Mouse (Mus musculus): ENCODE data around the gene Snta1.

Gene Snta1

DNA sequence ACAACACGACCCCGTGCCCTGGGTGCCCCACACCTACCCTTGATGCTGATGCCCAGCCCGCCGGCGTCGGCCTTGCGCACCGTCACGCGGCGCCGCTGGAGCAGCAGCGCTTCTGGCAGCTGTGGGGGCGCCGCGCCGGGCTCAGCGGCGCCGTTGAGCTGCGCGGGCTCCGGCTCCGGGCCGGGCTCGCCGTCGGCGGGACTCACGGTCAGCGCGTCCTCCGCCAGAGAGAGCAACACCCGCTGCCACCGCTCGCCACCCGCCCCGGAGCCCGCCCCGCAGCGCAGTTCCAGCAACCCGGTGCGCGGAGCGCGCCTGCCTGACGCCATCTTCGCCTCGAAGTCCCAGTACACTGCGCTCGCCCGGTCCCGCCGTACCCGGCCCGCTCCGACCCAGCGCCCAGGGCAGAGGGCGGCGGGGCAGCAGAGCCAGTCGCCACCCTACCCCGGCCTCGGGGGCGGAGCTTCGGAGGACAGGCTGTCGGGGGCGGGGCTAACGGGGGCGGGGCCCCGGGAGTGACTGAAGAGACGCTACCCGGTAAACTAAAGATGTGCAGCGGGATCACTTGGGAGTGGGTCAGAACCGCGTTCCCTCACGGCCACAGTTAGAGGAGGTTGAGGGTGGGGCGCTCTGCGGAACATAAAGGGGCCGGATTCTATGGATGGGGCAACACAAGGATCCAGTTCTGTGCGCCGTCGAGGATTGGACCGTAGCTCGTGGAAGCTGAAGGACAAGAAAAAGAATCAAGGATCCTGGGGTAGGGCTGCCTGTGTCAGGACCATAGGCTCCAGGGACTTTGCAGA lies at the start of gene Snta1:
Gene Snta1, minus strand, starts transcription at position 457 of the 803 bp plus-strand sequence.
- peak; percentile 86 for DNase-seq (ENCODE audit: extremely low spot score)

DNA sequence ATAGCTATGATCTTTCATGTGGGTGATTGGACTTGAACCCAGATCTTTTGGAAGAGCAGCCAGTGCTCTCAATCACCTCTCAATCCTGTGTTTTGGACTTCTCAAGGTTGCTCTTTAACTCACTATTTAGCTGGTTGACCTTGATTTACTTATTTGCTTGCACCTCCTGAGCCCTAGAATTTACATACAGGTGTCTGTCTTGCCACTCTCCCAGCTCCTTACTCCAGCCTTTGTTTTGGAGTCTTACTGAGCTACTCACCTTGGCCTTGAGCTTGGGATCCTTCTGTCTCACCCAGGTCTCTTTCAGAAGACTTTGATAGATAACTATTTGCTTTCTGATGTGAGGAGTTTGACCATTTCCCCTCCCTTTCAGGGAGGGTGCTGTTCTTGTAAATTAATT lies 48.7 kb upstream of the Snta1 start:
- no peak for DNase-seq (ENCODE audit: extremely low spot score)

DNA sequence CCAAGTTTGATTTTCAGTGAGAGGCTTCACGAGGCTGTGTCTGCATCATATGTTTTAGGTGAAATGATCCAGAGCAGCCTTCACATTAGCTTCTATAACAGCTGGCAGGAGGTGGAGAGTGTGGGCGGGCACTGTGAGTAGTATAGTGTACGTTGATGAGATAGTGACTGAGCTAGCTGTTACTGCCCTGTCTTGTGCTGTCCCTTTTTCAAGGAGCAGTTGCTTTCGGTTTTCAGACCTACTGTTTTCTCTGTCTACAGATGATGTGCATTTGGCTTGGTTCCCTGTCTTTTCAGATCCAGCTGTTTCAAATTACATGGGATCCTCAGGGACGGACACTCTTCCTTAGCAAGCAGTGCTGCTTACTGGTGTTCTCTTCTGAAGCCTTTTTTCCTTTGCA lies 47.9 kb upstream of the Snta1 start:
- no peak for DNase-seq (ENCODE audit: extremely low spot score)

- peak; percentile 40 for DNase-seq (ENCODE audit: extremely low spot score)
Measured at GRCm38 (mm10) chr2:154454605-154455004, 46.7 kb upstream of the Snta1 start.

DNA sequence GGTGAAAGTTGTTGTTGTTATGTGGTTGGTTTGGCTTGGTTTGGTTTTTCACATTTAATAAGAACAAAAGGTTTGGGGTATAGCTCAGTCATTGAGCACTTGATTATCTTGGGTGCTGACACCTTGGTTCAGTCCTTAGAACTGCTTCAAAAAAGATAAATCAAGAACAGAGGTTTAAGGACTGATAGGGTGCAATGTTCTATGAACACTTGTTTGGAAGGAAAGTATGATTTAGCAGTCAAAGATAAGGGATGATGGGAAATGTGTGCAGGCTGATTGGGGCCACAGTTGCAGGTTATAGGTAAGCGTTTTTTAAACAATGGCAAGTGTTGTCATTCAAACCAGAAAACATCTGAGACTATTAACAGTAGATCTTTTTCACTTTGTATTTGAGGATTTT lies 46.2 kb upstream of the Snta1 start:
- no peak for DNase-seq (ENCODE audit: extremely low spot score)

- DNase-seq (ENCODE audit: extremely low spot score): no peak
Measured at GRCm38 (mm10) chr2:154452951-154453350, 45.1 kb upstream of the Snta1 start.

DNA sequence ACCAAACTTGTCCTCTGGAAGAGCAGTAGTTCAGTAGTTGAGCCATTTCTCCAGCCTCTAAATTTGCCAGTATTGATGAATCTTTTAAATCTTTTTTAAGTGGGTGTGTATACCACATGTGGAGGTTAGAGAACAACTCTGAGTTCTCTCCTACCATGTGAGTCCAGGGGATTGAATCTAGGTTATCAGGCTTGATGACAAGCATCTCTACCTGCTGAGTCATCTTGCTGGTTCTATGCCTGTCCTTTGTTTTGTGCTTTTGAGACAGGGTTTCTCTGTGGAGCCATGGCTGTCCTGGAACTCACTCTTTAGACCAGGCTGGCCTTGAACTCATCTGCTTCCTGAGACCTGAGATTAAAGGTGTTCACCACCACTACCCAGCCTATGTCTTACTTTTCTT lies 40.7 kb upstream of the Snta1 start:
- no peak for DNase-seq (ENCODE audit: extremely low spot score)

- DNase-seq (ENCODE audit: extremely low spot score): no peak
Measured at GRCm38 (mm10) chr2:154447821-154448220, 39.9 kb upstream of the Snta1 start.

DNA sequence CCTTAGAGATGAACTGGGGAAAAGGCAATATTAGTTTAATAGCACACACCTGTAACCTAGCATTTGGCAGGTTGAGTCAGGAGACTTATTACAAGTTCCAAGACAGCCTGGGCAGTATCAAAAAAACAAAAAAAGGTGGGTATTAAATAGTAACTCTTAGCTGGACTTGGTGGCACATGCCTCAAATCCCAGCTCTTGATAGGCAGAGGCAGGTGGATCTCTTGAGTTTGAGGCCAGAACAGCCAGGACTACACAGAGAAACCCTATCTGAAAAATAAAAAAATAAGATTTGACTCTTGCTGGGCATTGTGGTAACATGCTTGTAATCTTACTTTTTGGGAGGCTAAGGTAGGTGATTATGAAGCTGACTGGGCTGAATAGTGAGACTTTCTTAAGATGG lies 32.6 kb upstream of the Snta1 start:
- no peak for DNase-seq (ENCODE audit: extremely low spot score)

- DNase-seq (ENCODE audit: extremely low spot score): no peak
Measured at GRCm38 (mm10) chr2:154437191-154437527, 29.3 kb upstream of the Snta1 start.

DNA sequence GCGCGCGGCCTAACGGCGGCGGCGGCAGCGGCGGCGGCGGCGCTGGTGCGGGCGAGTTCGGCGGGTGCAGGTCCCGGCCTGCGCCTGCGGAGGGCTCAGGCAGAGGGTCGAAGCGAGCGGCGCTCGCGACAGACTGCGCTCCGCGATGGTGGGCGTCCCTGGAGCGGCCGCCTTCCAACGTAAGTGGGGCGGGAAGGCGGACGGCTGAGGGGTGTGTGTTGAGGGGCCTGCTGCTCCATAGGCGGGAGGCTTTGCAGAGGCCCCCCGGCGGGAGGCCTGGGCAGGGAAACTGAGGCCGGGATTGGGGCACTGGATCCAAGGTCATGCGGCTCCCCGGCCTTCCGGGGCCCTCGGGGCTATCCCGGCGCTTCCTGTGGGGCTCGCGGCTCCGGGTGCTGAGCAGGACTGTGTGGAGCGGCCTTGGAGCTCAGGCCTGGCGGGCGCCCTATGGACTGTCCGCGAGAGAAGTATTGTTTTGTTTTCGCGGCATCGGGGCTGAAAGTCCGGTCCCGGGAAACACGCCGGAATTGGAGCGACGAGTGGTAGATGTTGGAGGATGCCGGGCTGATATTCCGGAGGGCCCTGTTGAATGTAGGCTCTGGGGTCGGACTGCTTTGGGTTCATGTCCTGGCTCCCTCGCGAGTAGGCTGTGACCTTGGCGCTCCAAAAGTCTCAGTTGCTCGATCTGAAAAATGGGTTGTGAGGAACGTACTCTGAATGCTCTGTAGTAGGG lies 28.7 kb upstream of the Snta1 start, which contains the start of gene Cbfa2t2:
Gene Cbfa2t2, plus strand, starts transcription at position 24 of the 733 bp plus-strand sequence.
- peak; percentile 75 for DNase-seq (ENCODE audit: extremely low spot score)

GRCm38 (mm10) chr2:154436076-154436457 lies 28.2 kb upstream of the Snta1 start:
- peak; percentile 98 for DNase-seq (ENCODE audit: extremely low spot score)

DNA sequence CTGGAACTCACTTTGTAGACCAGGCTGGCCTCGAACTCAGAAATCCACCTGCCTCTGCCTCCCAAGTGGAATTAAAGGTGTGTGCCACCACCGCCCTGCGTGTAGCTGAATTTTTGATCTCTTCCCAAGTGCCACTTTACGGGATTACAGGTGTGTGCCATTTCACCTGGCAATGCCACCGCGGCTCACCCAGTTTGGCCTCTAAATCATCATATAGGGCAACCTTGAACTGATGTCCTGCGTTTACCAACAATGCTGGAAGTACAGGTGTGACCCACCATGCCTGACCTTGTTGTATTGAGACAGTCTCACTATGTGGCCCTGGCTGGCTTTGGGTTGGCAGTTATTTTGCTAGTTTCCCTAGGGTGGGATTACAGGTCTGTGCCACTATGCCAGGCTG lies 26.8 kb upstream of the Snta1 start:
- no peak for DNase-seq (ENCODE audit: extremely low spot score)

DNA sequence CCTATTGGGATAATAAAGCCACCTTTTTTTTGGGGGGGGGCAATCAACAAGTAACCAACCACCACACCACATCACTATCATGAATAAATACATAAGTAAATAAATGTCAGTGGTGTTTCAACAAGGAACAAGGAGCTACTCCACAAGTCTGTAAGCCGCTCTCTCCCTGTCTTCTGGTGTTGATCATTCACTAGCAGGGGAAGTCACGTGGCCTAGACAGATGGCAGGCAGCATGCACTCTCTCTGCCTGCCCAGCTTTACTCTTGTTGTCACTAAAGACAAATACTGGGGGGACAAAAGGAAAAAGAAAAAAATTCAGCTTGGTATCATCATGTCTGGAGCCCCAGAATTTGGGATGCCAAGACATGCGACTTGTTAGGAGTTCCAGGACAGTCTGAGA lies 25.5 kb upstream of the Snta1 start:
- no peak for DNase-seq (ENCODE audit: extremely low spot score)

DNA sequence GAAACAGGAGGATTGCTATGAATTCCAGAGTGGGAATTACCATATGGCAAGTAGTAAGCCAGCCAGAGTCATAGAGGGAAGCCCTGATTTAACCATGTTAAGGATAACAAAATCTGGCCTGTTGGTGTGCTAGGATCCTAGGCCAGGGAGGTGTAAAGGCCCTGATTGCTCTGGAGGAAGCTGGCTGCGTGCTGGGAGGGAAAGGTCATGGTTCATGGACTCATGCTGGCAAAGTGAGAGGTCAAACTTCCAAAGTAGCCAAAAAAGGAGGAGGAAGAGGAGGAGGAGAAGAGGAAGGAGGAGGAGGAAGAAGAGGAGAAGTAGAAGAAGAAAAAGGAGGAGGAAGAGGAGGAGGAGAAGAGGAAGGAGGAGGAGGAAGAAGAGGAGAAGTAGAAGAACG lies 24.8 kb upstream of the Snta1 start:
- DNase-seq (ENCODE audit: extremely low spot score): no peak

DNA sequence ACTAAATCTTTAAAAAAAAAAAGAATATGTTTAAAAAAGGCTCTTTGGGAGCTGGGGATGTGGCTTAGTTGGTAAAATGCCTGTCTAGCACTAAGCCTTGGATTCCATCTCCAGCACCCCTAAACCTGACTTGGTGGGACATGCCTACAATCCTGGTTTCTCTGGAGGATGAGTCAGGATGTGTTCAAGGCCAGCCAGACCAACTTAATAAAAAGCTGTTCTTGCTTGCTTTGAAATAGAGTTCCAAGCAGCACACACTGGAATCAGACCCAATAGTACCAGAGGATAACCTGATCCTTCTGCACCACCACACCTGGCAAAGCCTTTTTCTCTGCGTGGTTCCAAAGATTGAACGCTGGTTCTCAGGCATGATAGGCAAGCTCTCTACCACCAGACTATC lies 22.7 kb upstream of the Snta1 start:
- no peak for DNase-seq (ENCODE audit: extremely low spot score)

DNA sequence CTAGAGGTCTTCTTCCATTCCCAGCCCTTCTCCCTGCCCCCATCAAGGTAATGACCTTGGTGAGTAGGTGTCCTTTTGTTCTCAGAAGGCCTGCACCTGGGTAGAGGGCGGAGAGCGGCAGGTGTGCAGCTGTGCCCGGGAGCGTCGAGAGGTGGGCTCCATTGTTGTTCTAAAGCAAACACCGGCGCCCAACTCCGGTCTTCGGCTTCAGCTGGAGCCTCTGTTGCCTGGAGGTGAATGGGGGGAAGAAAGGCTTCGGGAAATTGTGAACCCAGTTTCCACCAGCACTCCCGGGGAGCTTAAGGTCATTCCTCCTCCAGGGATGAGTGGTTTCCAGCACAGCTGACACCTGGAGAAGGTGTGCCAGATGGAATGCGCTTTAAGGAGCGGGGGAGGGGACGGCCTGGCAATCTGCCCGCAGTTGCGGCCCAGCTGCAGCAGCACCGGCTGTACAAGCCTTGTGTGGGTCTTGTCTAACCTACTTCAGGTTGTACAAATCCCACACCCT lies 20.0 kb upstream of the Snta1 start:
- DNase-seq (ENCODE audit: extremely low spot score): peak; percentile 25

DNA sequence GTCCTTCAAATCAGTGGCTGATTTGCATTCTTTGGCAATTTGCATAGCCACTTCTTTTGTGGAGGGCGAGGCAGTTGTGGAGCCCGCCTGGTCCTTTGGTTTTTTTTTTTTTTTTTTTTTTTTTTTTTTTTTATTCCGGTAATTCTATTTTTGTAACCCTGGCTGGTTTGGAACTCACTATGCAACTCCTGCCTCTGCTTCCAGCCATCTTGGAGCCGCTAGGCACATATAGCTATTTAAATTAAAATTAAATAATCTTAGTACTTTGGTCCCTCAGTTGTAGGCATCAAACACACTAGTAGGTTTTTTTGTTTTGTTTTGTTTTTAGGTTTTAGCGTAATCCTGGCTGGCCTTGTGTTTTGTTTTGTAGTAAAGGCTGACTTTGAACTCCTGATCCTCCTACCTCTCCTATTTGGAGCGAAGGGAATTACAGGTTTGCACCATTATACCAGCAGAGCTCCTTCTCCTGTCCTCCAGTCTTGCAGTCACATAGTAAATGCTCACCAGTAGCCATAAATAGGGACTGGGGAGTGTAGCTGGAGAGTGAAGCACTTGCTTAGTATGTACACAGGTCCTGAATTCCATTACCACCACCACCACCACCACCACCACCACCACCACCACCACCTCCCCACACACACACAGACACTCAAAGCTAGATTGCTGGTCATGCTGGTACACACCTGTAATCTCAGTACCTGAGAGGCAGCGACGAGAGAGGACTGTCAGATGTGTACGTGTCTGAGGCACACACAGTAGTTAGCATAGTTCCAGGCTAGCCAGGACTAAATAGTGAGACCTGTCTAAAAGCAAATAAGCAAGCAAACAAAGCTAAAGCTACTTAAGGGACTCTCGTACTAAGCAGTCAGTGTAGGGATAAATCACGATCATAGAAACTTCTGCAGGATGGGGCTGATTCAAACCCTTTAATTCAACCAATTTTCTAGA lies 19.3 kb upstream of the Snta1 start:
- DNase-seq (ENCODE audit: extremely low spot score): no peak

GRCm38 (mm10) chr2:154426188-154426904 lies 18.4 kb upstream of the Snta1 start:
- DNase-seq (ENCODE audit: extremely low spot score): peak; percentile 65

- no peak for DNase-seq (ENCODE audit: extremely low spot score)
Measured at GRCm38 (mm10) chr2:154425522-154425921, 17.6 kb upstream of the Snta1 start.

DNA sequence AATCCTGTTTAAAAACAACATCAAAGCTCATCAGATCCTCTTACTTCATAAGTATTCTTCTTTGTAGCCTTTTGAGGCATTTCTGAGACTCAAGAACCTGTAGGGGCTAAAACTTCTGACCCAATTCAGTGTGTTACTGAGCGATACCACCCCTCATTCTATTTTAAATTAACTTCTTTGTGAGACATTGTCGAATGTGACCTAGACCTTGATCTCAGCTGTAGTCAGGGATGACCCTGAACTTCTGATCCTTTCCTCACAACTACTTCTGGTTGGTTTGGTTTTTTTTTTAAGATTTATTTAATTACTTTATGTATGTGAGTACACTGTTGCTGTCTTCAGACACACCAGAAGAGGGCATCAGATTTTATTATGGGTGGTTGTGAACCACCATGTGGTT lies 15.6 kb upstream of the Snta1 start:
- no peak for DNase-seq (ENCODE audit: extremely low spot score)
